Mouse (Mus musculus) ES-E14 (cell line): ENCODE data around the gene Cfap97d1.

Experiments
- CHD2 ChIP-seq: IDR thresholded peaks from 2 replicates; pipeline ENCODE4 v1.6.1; 2014; ENCODE audit warnings: mild to moderate bottlenecking, low read depth, low read length, inconsistent platforms
- HCFC1 ChIP-seq: IDR thresholded peaks from 2 replicates; pipeline ENCODE4 v1.6.1; 2012; ENCODE audit warnings: low read length, inconsistent platforms, borderline replicate concordance; ENCODE audit not compliant: insufficient read depth
- MAFK ChIP-seq: IDR thresholded peaks from 2 replicates; pipeline ENCODE4 v1.6.1; 2014; ENCODE audit warnings: mild to moderate bottlenecking, low read depth, low read length, inconsistent platforms; ENCODE audit not compliant: insufficient read depth
- ZC3H11A ChIP-seq: IDR thresholded peaks from 2 replicates; pipeline ENCODE4 v1.6.1; 2012; ENCODE audit warnings: low read depth, mild to moderate bottlenecking, inconsistent platforms, low read length, borderline replicate concordance
- ZNF384 ChIP-seq: IDR thresholded peaks from 2 replicates; pipeline ENCODE4 v1.6.1; 2012; ENCODE audit warnings: low read depth, low read length, inconsistent platforms

DNA sequence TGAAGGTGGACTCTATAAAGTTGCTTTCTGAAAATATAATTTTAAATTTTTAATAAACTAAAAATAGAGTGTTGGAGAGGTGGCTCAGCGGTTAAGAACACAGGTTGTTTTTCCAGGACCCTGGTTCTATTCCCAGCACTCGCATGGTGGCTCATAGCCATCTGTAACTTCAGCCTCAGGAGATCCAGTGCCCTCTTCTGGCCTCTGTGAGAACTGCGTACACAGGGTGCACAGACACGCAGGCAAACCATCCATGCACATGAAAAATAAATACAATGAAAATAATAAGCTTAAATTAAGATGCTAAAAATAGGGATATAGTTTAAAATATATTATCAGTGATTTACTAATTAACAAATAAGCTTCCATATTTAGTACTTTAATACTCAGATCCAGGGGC lies 56.6 kb downstream of the Cfap97d1 start:
- no peak for TF ChIP-seq CHD2
- no peak for TF ChIP-seq ZC3H11A
- no peak for TF ChIP-seq HCFC1
- no peak for TF ChIP-seq ZNF384
- no peak for TF ChIP-seq MAFK
